Mouse (Mus musculus) hindbrain, embryonic 10.5 days (tissue): ENCODE measurements around the gene Lpp. TPM values are rescaled to one million over a fixed set of nuclear protein-coding genes. Genes with fewer than 3 reads are reported as not detected.

Experiments used
- DNase-seq: peaks from one replicate; pipeline ENCODE4 v3.0.0-alpha.2; 2017; ENCODE audit warnings: low spot score
- H3K27ac ChIP-seq: fragments of 300-500 bp; sonication (generic); 2 replicates; pipeline ENCODE4 v1.5.1; 2016; ENCODE audit warnings: mild to moderate bottlenecking, moderate library complexity
- H3K27me3 ChIP-seq: fragments of 300-500 bp; sonication (generic); 2 replicates; pipeline ENCODE4 v1.6.1; 2016; ENCODE audit warnings: mild to moderate bottlenecking; ENCODE audit not compliant: poor library complexity, insufficient read depth, severe bottlenecking
- H3K36me3 ChIP-seq: fragments of 300-500 bp; sonication (generic); 2 replicates; pipeline ENCODE4 v1.6.1; 2016; ENCODE audit warnings: mild to moderate bottlenecking, moderate library complexity
- H3K4me1 ChIP-seq: fragments of 300-500 bp; sonication (generic); replicated peaks from 2 replicates; pipeline ENCODE4 v1.6.1; 2016; ENCODE audit warnings: mild to moderate bottlenecking
- H3K4me3 ChIP-seq: fragments of 300-500 bp; sonication (generic); 2 replicates; pipeline ENCODE4 v1.5.1; 2016; ENCODE audit warnings: mild to moderate bottlenecking, moderate library complexity
- H3K9me3 ChIP-seq: fragments of 300-500 bp; sonication (generic); 2 replicates; pipeline ENCODE4 v1.6.1; 2016; ENCODE audit warnings: mild to moderate bottlenecking, moderate library complexity
- WGBS: fragments of 180-500 bp; shearing (Covaris S2); methylation state at CpG from one replicate; pipeline ENCODE4 v1.1.7; 2016; 5-methylcytosine and 5-hydroxymethylcytosine counted together
- polyA plus RNA-seq: library from polyadenylated mRNA; unstranded; fragments of >200 nt; fragmentation: Nextera tagmentation; extraction: Ambion mirVana; gene quantifications from 2 replicates; pipeline ENCODE4 v1.2.1, GENCODE M21; 2016

Gene Lpp
- polyA plus RNA-seq, 1 experiment from 2014 or later, result 26.6 TPM

DNA sequence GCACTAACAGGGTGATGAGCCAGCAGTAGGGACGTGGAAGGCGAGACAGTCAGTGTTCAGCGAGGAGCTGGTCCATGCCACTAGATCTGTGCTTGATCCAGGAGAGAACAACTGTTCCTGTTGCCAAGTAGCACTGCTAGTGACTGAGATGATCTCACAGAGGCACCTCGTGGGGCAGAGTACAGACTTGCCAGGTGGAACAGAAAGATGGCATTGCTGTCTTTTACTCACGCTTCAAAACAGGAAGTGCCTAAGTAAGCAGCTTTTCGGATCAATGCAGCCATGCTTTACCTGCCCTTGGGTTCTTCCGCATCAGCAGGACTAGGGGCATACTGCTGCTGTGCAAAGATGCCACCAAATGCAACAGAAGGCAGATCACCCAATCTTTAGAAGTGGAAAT, 467.1 kb downstream of the Lpp start:
- H3K4me3 ChIP-seq, result no peak overlapping the region
- H3K4me1 ChIP-seq, result no peaks in the 10 kb centered on the region
- no peaks in the 10 kb centered on the region for H3K36me3 ChIP-seq
- H3K27ac ChIP-seq, result no peak overlapping the region
- no peak for DNase-seq
- H3K27me3 ChIP-seq, result no peaks in the 10 kb centered on the region
- no peaks in the 10 kb centered on the region for H3K9me3 ChIP-seq
- WGBS, result 91% methylated on average over 7 of the region's 7 CpGs

DNA sequence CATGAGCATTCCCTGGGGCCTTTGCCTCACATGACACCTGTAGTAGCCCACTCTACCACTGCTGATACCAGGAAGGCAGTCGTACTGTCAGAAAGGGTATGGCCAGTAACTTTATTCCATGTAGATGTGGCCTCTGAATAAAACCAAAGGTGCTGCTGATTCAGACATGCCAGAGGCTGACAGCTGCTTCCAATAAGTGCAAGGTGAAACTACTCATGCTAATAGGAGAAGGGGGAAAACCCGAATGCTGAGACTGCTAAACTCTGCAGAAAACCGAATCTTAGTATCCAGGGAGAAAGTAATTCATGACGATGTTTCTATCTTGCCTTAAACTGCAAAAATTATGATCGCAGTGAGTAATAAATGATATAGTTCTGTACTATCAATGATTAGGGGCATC, 468.1 kb downstream of the Lpp start:
- no peaks in the 10 kb centered on the region for H3K9me3 ChIP-seq
- WGBS, result 86% methylated on average over 5 of the region's 5 CpGs
- no peak for DNase-seq
- H3K4me1 ChIP-seq, result no peaks in the 10 kb centered on the region
- no peak overlapping the region for H3K4me3 ChIP-seq
- H3K27ac ChIP-seq, result no peak overlapping the region
- no peaks in the 10 kb centered on the region for H3K27me3 ChIP-seq
- H3K36me3 ChIP-seq, result no peaks in the 10 kb centered on the region

DNA sequence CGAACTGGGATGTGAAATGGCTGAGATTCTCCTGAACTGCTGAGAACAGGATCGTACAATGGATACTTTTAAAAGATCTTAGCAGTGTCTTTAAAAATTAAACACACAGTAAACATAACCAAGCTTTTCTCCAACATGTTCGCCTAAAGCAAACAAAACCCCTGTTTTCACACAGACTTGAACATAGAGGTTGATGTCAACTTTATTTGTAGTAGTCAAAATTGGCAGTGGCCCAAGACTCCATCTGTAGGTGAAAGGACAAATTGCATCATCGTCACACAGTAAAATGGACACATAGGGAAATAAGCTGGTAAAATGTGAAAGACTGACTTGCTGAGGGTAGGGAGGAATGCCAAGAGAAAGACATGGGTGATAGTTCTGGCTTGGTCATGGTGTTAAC, 480.9 kb downstream of the Lpp start:
- Histone ChIP-seq H3K36me3 (peaks cover 11% of the 10 kb centered on the region), H3K27ac (no peak overlapping the region), H3K9me3 (peaks cover 10% of the 10 kb centered on the region), H3K27me3 (no peaks in the 10 kb centered on the region), H3K4me3 (no peak overlapping the region), H3K4me1 (no peaks in the 10 kb centered on the region)
- no peak for DNase-seq
- WGBS, result 84% methylated on average over 4 of the region's 4 CpGs

DNA sequence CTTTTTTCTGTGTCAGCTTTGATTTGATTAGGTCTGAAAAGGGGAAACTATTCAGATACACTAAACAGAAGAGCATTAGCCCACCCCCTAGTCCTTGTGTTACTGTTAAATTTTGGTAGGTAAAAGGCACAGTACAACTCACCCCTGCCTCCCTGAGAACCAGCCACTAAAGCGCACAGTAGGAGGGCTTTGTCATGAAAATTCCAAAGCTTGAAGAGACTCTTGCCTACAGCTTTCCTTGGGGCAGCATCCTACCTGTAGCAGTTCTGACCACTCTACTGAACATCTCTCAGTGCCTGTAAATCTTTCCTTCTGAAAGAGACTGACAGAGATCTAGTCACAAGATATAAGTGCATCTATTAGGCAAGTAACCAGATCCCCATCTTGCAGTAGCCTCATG, 482.4 kb downstream of the Lpp start:
- H3K4me3 ChIP-seq, result no peak overlapping the region

DNA sequence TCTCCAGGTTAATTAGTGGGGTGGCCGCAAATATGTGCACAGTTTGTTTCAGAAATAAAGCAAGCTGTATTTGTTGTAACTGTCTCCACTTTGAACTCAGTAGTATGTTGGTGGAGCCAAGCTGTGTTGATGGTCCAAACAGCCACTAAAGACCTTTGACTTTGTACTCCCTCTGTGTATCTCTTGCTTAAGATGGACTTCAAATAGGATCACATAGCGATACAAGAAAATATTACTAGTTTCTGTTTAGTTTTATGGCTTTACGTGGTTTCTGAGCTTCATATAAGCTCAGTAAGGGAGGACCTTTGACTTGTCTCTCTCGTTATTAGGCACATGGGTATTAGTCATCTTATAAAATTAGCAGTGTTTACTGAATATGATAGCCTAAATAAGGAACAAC, 485.7 kb downstream of the Lpp start:
- DNase-seq, result no peak
- no peak overlapping the region for H3K27ac ChIP-seq
- no peaks in the 10 kb centered on the region for H3K36me3 ChIP-seq
- H3K4me3 ChIP-seq, result no peak overlapping the region
- WGBS, result 90% methylated on average over 4 of the region's 4 CpGs
- no peaks in the 10 kb centered on the region for H3K9me3 ChIP-seq
- H3K4me1 ChIP-seq, result no peaks in the 10 kb centered on the region
- H3K27me3 ChIP-seq, result no peaks in the 10 kb centered on the region

More for the DNA sequence above, 482.4 kb downstream of the Lpp start:
- H3K27me3 ChIP-seq, result no peaks in the 10 kb centered on the region
- DNase-seq, result no peak
- peaks cover 11% of the 10 kb centered on the region for H3K36me3 ChIP-seq
- no peak overlapping the region for H3K27ac ChIP-seq
- no peaks in the 10 kb centered on the region for H3K4me1 ChIP-seq
- WGBS, result 38% methylated on average over 1 of the region's 1 CpGs
- peaks cover 9% of the 10 kb centered on the region for H3K9me3 ChIP-seq

DNA sequence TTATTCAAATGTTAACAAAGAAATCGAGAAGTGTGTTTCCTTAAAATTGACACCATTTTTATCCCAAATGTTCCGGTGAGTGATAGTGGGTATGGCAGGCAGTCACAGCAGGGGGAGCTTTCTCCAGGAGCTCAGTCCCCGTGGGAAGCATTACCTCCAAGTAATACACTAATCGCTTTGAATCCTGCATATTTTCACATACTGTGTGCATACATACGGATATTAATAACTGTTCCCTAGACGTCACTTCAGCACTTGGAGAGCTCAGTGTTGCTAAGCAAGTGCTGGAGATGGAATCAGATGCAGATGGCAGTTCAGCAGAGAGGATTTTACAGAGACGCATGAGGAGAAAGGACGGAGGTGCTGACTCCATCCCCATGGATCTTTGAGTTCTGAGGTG, 487.4 kb downstream of the Lpp start:
- H3K27me3 ChIP-seq, result no peaks in the 10 kb centered on the region
- 66% methylated on average over 8 of the region's 8 CpGs for WGBS
- no peak overlapping the region for H3K4me3 ChIP-seq
- no peak for DNase-seq
- H3K36me3 ChIP-seq, result no peaks in the 10 kb centered on the region
- H3K9me3 ChIP-seq, result no peaks in the 10 kb centered on the region
- no peak overlapping the region for H3K27ac ChIP-seq
- H3K4me1 ChIP-seq, result no peaks in the 10 kb centered on the region

DNA sequence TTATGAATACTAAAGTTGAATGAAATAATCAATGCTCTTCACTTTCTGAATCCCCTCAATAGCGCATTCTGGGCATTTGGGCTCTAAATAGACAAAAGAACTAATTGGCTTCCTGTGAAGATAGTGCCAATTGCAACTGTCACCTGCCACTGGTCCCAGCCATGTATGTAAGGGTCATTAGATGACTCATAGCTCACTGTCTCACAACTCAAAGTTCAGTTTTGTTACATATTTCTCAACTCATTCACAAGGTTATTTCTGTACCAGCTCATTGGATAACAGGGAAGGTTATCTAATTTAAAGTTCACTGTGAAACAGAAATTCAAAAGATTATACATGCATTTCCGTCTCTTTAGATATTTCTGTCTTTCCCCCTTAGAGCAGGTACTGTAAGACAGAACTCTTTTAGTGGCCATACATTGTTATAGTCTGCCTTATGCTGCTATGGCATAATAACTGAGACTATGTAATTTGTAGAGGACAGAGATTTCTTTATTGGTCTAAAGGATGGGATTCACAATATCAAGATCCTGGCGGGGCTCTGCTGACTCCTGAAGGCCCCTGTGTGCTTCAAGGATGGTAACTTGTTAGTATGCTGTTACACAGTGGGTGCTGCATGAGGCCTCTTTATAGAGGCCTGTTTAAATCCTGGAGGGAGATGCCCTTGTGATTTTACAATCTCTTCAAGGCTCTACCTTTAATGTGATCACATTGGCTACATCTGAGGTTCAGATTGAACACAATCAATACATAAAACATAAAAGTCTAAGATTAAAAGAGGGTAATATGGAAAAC, 488.9 kb downstream of the Lpp start:
- Histone ChIP-seq H3K9me3 (no peaks in the 10 kb centered on the region), H3K4me1 (no peaks in the 10 kb centered on the region), H3K27me3 (no peaks in the 10 kb centered on the region), H3K27ac (no peak overlapping the region), H3K36me3 (no peaks in the 10 kb centered on the region), H3K4me3 (no peak overlapping the region)
- WGBS, result 90% methylated on average over 3 of the region's 3 CpGs
- no peak for DNase-seq

DNA sequence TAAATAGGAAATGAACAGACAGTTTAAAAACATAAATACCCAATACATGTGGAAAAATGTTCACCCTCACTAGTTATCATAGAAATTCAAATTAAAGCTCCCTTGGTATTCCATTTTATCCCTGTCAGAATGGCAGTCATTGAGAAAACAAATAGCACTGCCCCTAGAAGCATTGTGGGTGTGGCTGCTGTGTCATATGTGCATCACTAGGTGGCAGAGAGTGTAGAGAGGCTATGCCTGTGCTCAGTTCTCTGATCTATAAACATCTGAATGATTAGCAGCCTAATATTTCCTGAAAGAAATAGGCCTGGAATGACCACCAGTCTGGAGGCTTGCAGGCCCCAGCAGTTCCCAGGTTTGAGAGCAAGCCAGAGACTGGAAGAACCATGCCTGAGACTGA, 490.7 kb downstream of the Lpp start:
- Histone ChIP-seq H3K4me1 (no peaks in the 10 kb centered on the region), H3K9me3 (no peaks in the 10 kb centered on the region), H3K4me3 (no peak overlapping the region), H3K27me3 (no peaks in the 10 kb centered on the region), H3K27ac (no peak overlapping the region), H3K36me3 (no peaks in the 10 kb centered on the region)
- DNase-seq, result no peak

DNA sequence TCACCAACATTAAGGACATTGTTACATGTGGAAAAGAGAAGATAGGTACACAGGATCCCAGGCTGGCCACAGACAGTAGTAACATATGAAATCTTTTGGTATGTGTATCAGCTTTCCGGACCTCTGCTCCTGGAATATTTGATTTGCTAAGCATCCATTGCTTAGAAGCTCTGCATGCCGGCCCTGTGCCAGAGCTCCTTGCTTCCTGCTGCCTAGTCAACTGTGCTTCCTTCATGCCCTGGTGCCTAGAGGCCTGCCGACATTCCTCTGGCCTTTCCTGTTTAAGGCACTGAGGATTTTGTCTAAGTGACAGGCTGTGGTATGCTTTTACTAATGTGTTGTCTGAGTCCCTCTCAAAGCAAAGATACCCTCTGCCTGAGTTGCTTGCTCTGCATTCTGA, 493.0 kb downstream of the Lpp start:
- Histone ChIP-seq H3K4me1 (no peaks in the 10 kb centered on the region), H3K36me3 (no peaks in the 10 kb centered on the region), H3K9me3 (no peaks in the 10 kb centered on the region), H3K27me3 (no peaks in the 10 kb centered on the region), H3K27ac (no peak overlapping the region), H3K4me3 (no peak overlapping the region)
- no peak for DNase-seq
- WGBS, result 57% methylated on average over 3 of the region's 3 CpGs

DNA sequence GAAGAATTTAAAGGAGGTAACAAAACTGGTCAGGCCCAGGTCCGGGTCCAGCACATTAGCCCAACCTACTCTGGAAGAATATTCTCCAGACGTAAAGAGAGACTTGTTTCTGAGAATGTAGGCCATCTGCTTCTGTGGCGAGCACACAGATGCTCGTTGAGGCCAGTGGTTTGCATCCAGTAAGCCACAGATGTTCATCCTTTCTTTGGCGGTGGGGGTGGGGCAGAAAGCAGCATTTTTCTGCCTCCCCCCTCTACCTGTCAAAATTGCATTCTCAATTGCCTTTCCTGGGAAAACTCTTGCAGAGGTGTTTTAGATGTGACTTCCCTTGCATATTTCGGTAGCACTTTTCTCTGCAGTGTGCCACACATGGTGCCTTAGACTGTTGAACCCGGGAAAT, 493.6 kb downstream of the Lpp start:
- DNase-seq, result no peak
- Histone ChIP-seq H3K36me3 (no peaks in the 10 kb centered on the region), H3K4me3 (no peak overlapping the region), H3K27ac (no peak overlapping the region), H3K9me3 (no peaks in the 10 kb centered on the region), H3K4me1 (no peaks in the 10 kb centered on the region), H3K27me3 (no peaks in the 10 kb centered on the region)
- 77% methylated on average over 7 of the region's 7 CpGs for WGBS

DNA sequence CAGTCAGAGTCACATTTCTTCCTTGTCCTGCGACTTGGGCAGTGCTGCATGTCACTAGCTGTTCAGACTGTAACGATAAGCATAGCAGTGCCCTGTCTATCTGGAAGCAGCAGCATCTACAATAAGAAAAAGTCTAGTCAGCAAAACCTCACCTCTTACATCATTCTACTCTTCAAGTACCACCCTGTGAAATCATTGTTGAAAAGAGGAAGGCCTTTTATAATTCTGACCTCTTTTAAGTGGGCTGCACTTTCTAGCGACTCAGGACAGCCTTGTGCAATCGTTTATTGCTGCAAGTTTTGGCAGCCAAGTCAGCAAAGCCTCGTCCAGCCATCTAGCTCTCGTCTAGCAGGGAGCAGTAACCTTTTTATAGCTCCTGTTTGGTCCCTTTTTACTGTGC, 498.1 kb downstream of the Lpp start:
- no peak overlapping the region for H3K27ac ChIP-seq
- H3K27me3 ChIP-seq, result no peaks in the 10 kb centered on the region
- 86% methylated on average over 6 of the region's 6 CpGs for WGBS

DNA sequence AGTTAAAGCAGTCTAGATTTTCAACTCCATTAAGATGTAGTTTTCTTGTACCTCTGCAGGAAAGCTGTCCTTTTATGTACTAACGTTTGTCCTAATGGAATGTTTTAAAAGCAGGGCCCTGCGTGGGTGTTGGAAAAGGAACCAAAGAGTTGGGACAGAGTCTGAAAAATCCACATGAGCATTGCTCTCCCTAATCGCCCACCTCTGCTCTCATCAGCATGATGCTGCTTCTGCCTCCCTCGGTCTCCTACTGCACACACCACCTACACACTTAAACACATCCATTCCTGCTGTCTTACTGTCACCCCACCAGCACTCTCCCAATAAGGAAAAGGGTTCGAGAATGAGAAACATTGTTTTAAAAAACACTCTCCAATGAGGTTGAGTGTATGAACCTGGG, 501.9 kb downstream of the Lpp start:
- Histone ChIP-seq H3K4me3 (no peak overlapping the region), H3K4me1 (peaks cover 5% of the 10 kb centered on the region), H3K9me3 (no peaks in the 10 kb centered on the region), H3K36me3 (no peaks in the 10 kb centered on the region), H3K27me3 (no peaks in the 10 kb centered on the region), H3K27ac (no peak overlapping the region)
- WGBS, result 83% methylated on average over 5 of the region's 5 CpGs
- DNase-seq, result no peak

More for the DNA sequence above, 498.1 kb downstream of the Lpp start:
- Histone ChIP-seq H3K4me3 (no peak overlapping the region), H3K9me3 (no peaks in the 10 kb centered on the region), H3K4me1 (no peaks in the 10 kb centered on the region), H3K36me3 (no peaks in the 10 kb centered on the region)
- no peak for DNase-seq

DNA sequence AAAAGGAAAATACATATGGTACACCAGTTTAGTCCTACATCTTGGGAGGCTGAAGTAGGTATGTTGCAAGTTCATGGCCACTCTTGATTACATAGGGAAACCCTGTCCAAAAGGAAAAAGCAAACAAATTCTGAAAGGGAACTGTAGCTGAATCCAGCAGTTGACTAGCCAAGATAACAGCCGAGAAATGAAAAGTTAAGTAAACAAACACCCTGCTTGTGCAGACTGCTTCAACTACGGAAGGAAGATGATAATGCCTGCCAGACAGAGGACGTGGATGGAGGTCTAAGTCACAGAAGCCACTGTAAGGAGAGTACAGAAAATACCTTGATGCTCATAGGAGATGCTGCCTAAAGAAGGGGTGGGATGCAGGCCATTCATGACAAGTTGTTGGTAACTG, 504.3 kb downstream of the Lpp start:
- no peak for DNase-seq
- H3K4me1 ChIP-seq, result peaks cover 18% of the 10 kb centered on the region
- no peaks in the 10 kb centered on the region for H3K27me3 ChIP-seq
- 72% methylated on average over 3 of the region's 3 CpGs for WGBS
- no peak overlapping the region for H3K27ac ChIP-seq
- no peaks in the 10 kb centered on the region for H3K36me3 ChIP-seq
- no peak overlapping the region for H3K4me3 ChIP-seq
- no peaks in the 10 kb centered on the region for H3K9me3 ChIP-seq

DNA sequence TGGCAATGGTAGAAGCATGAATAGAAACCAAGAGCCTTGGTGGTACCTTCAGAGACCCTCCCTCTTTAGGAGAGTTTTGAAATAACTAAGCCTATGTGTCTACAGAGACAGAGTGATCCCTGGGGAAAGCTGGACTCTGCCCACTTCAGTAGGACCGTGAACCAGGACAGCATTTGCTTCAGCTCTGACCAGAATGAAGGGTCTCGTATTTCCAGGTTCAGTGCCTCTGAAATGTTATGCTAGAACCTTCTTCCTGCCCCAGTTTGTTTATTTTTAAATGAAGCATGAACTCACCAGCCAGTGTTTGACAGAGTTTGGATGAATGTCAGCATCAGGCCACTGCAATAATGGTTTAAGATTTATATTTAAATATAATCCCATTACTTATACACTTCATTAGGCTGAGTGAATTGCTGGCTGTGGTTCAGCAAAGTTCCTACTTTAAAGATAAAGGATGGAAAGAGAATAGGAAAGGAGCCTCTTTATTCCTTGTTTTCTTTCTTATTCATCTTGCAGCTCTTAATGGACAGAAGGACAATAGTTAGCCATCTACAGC, 507.0 kb downstream of the Lpp start:
- 32% methylated on average over 2 of the region's 2 CpGs for WGBS
- Histone ChIP-seq H3K4me1 (peaks cover 18% of the 10 kb centered on the region), H3K9me3 (no peaks in the 10 kb centered on the region), H3K4me3 (no peak overlapping the region), H3K27me3 (no peaks in the 10 kb centered on the region), H3K27ac (no peak overlapping the region), H3K36me3 (no peaks in the 10 kb centered on the region)
- DNase-seq, result no peak
